Mouse (Mus musculus): ENCODE data around the gene Mnat1.
A peak's percentile ranks its signal among the peaks of the same experiment; 100 is the strongest.
"Not testable (repeated sequence)": the region's sequence is repeated elsewhere in the genome, so short reads cannot be mapped to it uniquely, and the experiment has no call there.

Mnat1 gene

DNA sequence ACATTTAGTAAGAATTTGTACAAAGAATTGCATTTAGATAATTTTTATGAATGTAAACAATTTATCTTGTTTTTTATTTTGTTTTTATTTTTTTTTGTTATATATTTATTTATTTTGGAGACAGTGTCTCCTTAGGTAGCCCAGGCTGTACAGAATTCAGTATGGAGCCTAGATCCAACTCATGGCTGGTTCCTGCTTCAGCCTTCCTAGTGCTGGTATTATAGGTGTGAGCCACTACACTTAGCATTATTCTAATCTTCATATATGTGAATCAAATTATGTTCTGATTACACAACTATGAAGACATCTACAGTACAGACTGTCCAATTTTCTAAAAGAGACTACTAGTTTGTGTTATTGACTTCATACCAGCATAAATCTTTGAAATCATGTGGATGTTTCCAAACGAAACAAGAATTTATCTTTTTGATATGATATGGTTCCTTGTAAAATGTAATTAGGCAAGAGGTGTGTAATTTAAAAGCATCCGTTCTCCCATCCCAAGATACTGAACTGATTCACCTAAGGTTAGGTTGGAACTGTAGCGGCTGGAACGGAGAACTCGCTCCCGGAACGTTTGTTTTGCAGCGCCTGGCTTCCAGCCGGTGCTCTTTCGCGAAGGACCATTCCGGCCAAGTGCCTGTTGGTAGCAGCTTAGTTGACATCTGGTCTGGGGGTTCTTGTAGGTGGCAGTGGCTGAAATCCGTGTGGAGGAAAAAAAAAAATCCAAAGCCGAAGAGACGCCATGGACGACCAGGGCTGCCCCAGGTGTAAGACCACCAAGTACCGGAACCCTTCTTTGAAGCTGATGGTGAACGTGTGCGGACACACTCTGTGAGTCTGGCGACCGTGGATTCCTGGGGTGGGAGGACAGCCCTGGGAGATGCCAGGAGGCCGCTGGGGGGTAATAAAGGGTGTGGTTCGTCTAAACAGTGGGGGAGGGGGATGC, at the start of gene Mnat1:
Mnat1 (plus strand) TSS at position 625 of the 949 bp plus-strand sequence.
- peak; percentile 70 to 82 for DNase-seq (ENCODE audit: low spot score in 2 of 2)

DNA sequence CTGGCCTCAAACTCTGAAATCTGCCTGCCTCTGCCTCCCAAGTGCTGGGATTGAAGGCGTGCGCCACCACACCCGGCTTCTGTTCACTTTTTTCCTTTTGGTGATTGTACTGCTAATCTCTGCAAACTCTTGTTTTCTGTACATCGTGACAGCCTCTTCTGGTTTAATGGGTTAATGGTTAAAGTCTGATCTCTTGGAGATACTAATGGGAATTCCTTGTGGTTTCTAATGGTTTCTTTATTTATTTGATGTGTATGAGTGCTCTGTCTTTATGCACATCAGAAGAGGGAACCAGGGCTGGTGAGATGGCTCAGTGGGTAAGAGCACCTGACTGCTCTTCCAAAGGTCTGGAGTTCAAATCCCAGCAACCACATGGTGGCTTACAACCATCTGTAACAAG, 41.7 kb upstream of the Mnat1 start:
- DNase-seq (ENCODE audit: low spot score in 2 of 2): not testable (repeated sequence)

DNA sequence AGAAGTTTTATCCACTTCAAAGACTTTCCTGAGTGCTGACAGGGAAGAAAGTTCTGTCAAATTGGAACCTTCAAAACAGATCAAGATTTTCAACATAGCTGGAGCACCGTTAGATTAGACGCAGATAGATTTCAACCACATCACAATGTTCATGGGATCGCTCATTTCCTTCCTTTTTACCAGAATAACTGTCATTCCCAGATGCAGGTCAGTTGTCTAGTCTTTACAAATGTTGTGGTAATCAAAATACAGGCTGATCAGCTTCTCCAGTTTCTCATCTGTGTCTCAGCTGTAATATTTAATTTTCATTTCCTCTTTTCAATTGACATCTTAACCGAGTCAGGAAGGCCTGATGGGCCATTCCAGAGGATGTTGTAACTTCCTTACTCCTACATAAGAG, 39.7 kb upstream of the Mnat1 start:
- no peak for DNase-seq (ENCODE audit: low spot score in 2 of 2)

DNA sequence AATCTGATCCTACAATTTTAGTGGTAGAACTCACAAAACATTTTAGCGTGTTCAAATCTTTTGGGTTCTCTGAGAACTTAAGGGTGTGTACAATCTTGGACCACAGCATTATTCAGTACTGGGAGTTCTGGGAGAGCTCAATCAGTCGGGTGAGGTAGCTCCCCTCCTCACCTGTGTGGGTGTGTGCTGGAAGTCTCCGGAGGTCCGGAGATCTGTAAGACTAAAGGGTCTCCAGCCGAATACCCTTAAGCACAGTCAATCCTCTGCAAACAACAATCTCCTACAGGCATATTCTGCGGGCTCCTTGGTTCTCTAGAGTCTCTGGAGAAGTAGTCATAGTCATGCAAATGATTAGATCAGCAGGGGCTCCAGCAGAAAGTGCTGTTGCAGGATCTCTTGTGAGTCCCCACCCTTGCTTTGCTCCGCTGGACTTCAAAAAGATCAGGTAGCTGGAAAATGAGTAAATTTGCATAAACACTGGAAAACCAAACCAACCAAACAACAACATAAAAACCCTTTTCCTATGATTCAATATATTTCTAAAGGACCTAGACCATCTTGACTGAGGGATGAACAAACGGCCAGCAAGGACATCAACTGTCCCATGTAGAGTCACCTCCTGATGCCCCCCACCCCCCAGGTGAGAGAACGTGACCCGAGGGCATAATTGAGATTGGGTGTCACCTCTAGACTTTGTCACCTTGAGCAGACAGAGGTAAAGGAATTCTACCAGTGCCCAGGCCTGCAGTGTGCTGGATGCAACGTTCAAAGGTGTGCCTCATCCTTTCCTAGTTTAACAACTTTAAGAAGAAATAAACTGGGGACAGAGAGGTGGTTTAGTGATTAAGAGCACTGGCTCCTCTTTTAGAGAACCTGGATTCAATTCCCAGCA, 37.5 kb upstream of the Mnat1 start:
- no peak for DNase-seq (ENCODE audit: low spot score in 2 of 2)

DNA sequence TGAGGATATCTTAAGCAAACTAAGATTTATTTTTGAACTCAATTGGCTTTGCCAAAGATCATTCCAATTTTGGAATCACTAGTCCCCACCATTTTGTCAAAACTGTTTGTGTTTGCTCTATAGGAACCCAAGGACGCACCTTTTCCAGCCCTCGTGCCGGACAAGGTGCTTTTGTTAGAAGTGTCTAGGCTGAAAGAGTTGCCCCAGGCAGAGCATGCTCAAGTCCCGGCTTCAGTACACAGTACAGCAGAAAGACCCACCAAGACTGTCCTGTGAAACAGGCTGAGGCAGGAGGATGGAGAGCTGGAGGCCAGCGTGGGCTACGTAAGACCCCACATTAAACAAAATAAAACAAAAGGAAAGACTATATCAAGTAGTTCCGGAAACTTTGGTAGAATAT, 36.4 kb upstream of the Mnat1 start:
- DNase-seq (ENCODE audit: low spot score in 2 of 2): no peak

DNA sequence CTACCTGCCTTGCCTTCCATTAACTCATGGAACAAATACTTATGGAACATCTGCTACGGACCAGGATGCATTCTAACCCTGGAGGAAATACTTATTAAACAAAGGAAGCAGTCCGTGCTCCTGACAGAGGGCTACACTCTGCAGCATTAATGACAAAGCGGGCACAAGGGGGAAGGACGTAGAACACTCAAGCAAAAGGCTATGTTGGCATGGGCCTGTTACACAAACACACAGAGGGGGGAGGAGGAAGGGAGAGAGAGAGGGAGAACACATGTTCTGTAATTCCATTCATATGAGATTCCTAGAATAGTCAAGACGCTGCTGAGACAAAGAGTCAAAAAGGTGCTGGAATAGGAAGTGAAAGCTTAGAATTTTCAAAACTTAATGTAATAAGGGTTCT, 35.0 kb upstream of the Mnat1 start:
- DNase-seq (ENCODE audit: low spot score in 2 of 2): no peak

DNA sequence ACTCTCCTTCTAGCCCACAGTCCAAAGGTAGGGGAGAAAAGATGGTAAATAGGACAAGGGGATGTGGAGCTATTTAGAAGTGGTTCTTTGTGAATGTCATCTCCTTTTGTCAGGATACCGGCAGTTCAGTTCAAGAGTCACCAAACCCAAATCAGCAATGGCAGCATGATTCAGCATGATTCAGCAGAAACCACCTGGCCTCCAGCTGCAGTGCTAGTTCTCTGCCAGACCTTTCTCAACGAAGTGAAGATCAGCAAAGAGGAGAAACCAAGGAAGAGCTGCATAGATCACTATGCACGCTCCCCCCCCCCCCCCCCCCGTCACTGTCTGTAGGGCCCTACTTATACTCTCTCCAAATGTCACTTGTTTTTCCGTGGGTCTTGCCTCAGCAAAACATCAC, 34.6 kb upstream of the Mnat1 start:
- no peak for DNase-seq (ENCODE audit: low spot score in 2 of 2)

DNA sequence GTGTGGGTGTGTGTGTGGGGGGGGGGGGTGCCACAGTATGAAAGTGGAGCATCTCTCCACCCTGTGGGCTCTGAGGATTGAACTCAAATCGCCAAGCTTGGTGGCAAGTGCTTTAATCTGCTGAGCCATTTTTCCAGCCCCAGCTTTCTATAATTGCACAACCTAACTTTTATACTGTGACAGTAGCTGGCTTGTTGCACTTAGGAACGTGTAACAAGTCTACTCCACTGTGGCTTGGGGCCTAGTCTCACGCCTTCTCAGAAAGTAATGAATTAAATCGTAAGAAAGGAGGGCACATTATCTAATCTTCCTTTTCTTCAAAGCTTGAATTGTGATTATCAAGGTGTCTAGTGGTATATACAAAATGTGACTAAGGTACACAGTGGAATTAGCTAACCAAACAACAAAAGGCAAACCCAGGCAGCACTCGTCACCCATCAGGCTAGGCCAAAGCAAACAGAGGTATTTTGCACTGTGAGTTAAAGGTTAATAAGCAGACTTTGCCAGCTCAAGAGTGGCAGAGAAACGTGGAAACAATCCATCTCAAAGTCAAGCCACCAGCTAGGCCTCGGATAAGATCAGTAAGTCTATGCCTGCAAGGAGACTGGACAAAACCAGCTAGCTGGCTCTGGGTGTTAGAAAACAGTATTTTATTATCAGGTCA, 32.7 kb upstream of the Mnat1 start:
- no peak for DNase-seq (ENCODE audit: low spot score in 2 of 2)

DNA sequence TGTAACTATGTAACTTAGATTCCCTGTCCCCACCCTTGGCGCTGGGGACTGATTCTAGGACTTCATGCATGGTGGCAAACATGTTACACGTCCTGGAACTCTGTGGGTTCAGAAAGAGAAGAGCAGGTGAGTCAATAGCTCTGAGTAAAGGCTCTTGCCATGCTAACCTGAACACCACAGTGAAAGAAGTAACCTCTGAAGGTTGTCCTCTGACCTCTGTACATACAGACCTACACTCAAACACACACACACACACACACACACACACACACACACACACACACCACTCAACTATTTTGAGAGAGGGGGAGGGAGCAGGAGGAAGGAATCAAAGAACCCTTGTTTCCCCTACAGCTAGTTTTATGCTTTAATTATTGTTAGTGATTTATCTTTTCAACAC, 29.3 kb upstream of the Mnat1 start:
- DNase-seq (ENCODE audit: low spot score in 2 of 2): no peak

DNA sequence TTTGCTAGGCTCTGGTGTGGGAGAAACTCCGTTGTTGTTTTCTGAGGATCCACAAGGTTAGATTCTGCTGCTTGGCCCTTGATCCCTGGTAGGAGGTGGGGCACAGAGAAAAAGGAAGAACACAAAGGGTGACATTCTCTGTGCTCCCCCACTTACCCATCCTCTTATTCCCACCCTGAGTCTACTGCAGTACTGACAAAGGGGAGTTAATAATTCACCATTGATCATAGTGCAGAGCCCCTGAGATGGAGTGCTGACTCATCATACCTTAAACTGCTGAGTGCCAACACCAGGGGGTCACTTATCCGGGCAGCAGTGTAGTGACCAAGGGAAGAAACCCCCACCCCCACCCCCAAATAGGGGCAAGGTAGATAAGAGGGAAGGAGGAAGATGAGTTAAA, 28.9 kb upstream of the Mnat1 start:
- no peak for DNase-seq (ENCODE audit: low spot score in 2 of 2)

DNA sequence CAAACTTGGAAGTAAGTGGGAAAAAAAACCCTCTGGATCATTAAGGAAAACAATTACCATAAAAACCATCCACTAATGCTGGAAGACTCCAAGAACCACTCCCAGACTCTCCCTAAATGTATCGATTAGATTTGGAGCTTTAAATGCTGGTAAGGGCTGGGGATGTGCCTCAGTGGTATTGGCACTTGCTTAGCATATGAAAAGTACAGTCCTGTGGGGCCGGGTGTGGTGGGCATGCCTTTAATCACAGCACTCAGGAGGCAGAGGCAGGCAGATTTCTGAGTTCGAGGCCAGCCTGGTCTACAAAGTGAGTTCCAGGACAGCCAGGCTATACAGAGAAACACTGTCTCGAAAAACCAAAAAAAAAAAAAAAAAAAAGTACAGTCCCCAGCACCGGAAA, 27.3 kb upstream of the Mnat1 start:
- DNase-seq (ENCODE audit: low spot score in 2 of 2): not testable (repeated sequence)

DNA sequence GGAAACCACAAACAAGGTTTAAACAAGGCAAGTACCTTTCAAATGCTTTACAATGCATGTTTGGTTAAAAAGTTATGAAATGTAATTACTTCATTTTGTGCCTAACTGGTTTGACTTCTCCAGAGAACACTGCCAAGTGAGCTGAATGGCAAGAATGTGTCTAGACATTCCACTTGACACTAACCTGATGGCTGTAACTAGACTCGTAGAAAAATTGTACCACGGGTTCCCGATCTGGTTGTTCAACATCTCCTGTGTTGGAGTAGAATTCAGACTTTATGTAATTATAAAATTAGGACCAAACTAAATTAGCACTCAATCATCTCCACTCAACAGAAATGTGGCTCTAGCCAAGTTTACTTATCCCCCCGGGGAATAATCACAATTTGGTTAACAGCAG, 24.9 kb upstream of the Mnat1 start:
- DNase-seq (ENCODE audit: low spot score in 2 of 2): no peak

DNA sequence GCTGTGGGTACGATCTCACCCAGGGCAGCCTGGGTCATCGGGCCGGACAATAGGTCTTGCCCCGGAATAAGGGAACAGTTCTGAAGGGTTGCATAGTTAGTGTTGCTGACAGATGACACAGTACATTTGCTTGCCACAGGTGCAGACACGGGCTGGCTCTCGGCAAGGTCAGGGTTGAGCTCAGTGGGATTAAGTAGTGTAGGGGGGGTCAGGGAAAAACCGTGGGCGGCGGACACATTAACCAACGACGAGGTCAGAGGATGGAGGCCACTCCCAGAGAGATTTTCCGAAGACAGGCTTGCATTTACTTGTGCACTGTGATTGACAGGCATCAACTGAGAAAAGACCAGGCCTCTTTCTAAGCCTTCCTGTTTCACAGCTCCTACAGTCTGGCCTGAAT, 19.8 kb upstream of the Mnat1 start:
- DNase-seq (ENCODE audit: low spot score in 2 of 2): no peak

DNA sequence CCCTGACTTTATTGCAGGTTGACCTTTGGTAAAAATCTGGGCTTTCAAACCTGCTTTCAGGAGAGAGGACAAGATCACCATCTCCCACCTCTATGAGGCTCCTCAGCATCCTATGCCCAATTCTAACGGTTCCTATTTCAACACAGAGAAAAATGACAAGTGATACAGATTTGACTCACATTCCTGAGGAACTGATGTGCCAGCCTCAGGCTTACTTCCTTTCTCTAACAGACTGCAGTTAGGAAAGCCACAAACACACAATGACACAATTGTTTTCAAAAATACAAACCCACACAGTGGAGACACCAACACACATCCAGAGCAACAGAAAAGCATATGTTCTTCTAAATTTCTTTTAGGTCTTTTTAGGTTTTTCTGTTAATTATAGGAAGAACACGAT, 15.7 kb upstream of the Mnat1 start:
- no peak for DNase-seq (ENCODE audit: low spot score in 2 of 2)

DNA sequence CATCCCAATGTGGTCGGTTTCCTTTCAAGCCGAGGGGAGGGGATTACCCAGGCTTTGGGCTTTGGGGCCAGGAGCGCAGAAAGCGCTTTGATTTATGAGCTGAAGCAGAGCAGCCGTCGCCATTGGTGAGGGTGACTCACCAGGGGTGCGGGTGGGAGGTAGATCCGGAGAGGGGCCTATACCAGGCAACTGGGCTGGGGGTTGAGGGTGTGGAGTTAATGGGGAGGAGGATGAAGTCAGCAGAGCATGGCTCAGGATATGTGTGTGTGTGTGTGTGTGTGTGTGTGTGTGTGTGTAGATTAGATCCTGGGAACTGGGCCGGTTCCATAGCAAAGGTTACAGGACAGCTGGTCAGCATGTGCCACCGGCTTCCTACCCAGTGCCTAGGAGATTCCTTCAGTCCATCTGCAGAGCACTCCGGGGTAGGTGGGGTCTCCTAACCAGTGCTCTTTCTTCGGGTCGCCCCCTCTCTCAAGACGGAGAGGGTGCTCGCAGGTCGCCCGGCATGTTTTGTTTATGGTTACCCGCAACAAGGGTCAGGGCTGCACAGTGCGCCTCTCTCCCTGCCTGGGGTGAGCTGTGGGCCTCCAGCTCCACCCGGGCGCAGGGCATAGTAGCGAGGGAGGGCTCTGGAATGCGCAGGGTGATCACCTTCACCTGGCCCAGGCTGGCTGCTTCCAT, 12.9 kb upstream of the Mnat1 start:
- peak; percentile 30 to 61 for DNase-seq (ENCODE audit: low spot score in 2 of 2)

DNA sequence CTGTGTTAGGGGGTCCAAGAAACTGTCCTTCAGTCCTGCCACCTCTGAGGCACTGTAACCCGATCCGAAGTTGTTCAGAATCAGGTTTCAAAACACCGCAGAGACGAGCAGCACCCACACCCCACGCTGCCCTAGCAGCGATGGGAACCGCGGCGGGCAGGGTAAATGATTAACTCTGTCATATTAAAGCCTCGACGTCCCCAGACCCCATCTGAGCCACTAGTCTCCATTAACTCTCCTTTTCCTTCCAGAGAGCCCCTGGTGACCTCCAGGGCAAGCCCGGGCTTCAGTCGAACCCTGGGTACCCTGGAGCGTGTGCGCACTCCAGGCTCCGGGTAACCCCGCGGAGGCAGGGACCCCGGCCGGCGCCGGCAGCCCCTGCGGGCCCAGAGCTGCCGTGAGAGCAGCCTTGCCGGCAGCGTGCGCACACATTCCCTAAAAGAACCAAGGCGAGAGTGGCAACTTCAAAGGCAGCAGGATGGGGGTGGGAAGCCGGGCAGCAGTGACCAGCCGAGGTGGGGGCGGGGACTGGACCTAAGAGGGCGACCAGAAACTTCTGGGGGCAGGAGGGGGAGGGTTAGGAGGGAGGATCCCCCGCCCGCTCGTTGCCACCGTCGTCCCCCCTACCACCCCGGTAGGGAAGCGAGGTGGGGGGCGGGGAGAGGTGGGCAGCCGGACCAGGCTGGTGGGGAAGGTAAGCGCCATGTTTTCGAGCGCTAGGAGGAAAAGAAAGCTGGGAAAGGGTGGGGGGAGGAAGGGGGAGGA, 11.8 kb upstream of the Mnat1 start:
- peak; percentile 26 to 60 for DNase-seq (ENCODE audit: low spot score in 2 of 2)

DNA sequence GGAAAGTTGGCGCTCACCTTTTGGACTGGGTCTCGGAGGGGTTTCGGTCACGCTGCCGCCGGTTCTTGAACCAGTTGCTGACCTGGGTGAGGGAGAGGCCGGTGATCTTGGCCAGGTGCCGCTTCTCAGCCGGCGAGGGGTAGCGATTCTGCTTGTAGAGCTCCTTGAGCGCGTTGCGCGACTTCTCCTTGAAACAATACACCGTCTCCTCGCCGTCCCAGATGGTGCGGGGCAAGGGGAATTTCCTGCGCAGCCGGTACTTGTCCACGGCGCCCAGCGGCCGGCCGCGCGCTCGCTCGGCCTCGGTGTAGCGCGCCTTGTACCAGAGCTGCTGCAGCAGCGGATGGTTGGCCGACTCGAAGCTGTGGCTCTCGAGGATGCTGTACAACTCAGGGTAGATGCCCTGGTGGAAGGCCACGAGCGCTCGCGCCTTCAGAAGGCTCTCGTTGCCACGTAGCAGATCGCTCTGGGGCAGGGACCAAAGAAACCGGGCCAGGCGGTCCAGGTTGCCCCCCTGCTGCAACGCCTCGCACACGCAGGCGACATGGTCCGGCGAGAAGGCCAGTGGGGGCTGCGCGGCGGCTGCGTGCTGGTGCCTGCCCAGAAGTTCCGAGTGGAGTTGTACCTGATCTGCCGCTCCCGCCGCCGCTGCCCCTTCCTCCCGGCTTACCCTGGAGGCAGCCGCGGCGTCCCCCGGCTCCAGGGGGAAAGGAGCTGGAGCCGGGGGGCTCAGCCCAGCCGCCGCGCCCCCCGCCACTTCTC, 11.0 kb upstream of the Mnat1 start:
- peak; percentile 30 to 61 for DNase-seq (ENCODE audit: low spot score in 2 of 2)

DNA sequence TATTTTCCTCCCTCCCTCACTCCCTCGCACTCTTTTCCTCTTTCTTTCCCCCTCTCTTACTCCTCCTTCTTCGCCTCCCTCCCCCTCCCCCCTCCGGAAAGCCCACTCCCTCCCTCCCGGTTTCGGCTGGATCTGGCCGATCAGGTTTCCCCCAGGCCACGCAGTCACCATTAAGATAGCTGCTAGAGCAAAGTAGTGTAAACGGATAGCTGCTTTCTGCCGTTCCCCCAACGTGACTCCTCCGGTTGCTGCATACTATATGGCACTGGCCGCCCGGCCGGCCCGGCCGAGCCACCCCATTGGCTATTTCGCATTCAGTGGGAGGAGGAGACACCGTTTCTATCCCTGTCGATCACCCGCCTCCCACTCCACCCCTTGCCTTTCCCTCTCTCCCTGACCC, 10.3 kb upstream of the Mnat1 start, which contains the start of gene Six4:
Six4 (minus strand) TSS at position 261 of the 400 bp plus-strand sequence.
- DNase-seq (ENCODE audit: low spot score in 2 of 2): peak; percentile 73 to 74

DNA sequence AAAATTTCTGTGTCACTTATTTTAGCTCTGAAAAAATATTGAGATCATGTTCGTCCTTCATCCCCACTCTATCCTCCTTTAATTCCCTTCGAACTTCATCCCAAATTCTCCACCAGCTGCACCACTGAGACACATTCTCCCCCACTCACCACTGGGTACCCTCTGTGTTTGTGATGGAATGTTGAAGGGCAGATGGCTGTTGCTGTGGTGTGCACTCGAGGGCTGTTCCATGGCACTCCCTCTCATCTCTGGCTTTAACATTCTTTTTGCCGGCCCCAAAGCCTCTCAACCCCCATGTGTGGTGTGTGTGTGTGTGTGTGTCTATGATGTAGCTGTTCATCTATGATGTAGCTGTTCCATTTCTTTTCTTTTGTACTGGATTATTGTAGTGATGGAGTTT, 1.7 kb downstream of the Mnat1 start:
- DNase-seq (ENCODE audit: low spot score in 2 of 2): no peak

DNA sequence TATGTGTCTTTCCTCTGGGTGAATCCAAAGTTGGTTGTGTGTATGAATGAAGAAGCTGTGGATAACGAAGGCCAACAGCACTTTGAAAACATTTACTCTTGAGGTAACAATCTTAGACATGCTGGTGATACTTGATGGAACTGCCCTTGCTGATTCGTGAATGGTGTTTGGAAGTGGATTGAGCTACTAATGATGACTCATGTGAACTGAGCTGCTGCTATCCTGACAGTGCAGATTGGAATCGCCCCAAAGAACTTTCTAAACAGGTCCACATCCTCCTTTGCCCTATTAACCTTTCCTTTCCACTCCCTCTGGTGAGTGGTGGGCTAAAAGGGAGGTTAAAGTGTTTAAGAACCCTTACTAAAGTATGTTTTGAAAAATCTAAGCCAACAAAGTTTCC, 17.2 kb downstream of the Mnat1 start:
- no peak for DNase-seq (ENCODE audit: low spot score in 2 of 2)
